Mouse (Mus musculus): ENCODE measurements around the gene 6430531B16Rik. TPM values are rescaled to one million over a fixed set of nuclear protein-coding genes. Genes with fewer than 3 reads are reported as not detected.

Gene 6430531B16Rik
- polyA plus RNA-seq, 1 experiment, result 1.5 TPM

GRCm38 (mm10) chr7:139937810-139938209 lies 40.7 kb downstream of the 6430531B16Rik start:
- no peak for DNase-seq (ENCODE audit: low read depth)

DNA sequence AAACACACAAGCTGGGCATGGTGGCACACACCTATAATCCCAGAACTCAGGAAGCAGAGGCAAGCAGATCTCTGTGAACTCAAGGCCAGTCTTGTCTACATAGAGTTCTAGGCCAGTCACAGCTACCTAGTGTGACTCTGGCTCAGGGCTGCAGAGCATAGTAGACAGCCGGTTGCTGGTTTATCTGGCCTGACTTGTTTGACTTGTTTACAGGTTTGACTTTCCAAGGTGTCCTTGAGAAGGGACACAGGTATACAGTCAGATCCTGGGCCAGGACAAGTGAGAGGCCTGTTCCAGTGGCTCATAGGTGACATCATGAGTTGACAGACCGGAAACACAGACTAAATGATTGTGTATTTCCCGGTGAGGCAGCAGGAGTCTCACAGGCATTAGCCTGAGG lies 41.4 kb downstream of the 6430531B16Rik start:
- no peak for DNase-seq (ENCODE audit: low read depth)

DNA sequence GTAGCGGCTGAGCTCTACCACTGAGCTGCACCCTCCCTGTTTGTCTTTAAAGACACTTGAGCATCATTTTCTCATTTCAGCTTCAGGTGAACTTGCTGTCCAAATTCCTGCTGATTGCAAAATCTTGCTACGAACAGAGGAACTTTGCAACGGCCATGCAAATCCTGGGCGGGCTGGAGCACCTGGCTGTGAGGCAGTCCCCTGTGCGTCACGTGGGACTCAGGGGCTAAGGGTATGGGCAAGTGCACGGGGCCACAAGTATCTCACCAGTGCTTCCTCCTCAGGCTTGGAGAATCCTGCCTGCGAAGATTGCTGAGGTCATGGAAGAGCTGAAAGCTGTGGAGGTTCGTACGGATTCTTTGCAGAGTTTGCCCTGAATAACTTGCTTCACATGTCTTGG lies 41.9 kb downstream of the 6430531B16Rik start:
- DNase-seq (ENCODE audit: low read depth), result no peak

DNA sequence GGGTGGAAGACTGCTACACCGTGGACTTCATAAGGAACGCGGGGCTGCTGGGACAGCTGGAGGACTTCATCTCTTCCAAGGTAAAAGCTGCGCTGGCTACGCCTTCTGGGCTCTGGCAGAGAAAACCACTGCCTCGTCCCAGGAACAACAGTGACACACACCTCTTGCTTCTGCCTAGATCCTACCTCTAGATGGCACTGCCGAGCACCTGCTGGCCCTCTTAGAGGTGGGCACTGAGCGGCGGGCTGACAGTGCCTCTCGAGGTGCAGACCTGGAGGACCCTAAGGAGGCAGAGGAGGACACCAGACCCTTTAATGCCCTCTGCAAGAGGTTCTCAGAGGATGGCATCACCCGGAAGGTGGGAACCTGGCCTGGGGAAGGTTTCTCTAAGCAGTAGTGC lies 47.8 kb downstream of the 6430531B16Rik start:
- DNase-seq (ENCODE audit: low read depth), result no peak

Other genes with a start within 250 kb of the 6430531B16Rik start
- gene Adgra1, start 144.6 kb downstream of the 6430531B16Rik start, polyA plus RNA-seq (2012; rRNA removed), result 0.30 and 0.49 TPM in 2 replicates
- gene Kndc1, start 84.1 kb downstream of the 6430531B16Rik start, polyA plus RNA-seq (2012; rRNA removed), result 0.80 and 1.5 TPM in 2 replicates
- gene Utf1, start 35.0 kb downstream of the 6430531B16Rik start, polyA plus RNA-seq (2012; rRNA removed), result 0.16 TPM in 1 of 2 replicates, not detected in the other
- gene Adam8, start 13.8 kb upstream of the 6430531B16Rik start, polyA plus RNA-seq (2012; rRNA removed), result 7.1 and 8.8 TPM in 2 replicates
- 46.2 and 50.7 TPM in 2 replicates for gene Zfp511, start 57.6 kb upstream of the 6430531B16Rik start, polyA plus RNA-seq (2012; rRNA removed)
- gene Tubgcp2, start 57.9 kb upstream of the 6430531B16Rik start, polyA plus RNA-seq (2012; rRNA removed), result 24.7 and 25.9 TPM in 2 replicates
- 0.09 TPM in 1 of 2 replicates, not detected in the other for gene Msx3, start 70.3 kb upstream of the 6430531B16Rik start, polyA plus RNA-seq (2012; rRNA removed)
- gene Caly, start 103.8 kb upstream of the 6430531B16Rik start, polyA plus RNA-seq (2012; rRNA removed), result 0.19 and 1.5 TPM in 2 replicates
- not detected in 2 replicates for gene Prap1, start 114.6 kb upstream of the 6430531B16Rik start, polyA plus RNA-seq (2012; rRNA removed)
- 33.3 and 37.9 TPM in 2 replicates for gene Fuom, start 123.7 kb upstream of the 6430531B16Rik start, polyA plus RNA-seq (2012; rRNA removed)
- 16.0 and 18.0 TPM in 2 replicates for gene Paox, start 137.0 kb upstream of the 6430531B16Rik start, polyA plus RNA-seq (2012; rRNA removed)
- gene Echs1, start 137.7 kb upstream of the 6430531B16Rik start, polyA plus RNA-seq (2012; rRNA removed), result 190 and 200 TPM in 2 replicates
- gene Mtg1, start 158.8 kb upstream of the 6430531B16Rik start, polyA plus RNA-seq (2012; rRNA removed), result 28.9 and 56.7 TPM in 2 replicates
- gene Sprn, start 176.1 kb upstream of the 6430531B16Rik start, polyA plus RNA-seq (2012; rRNA removed), result 0.70 and 0.72 TPM in 2 replicates
- not detected in 2 replicates for gene Olfr522, start 186.0 kb upstream of the 6430531B16Rik start, polyA plus RNA-seq (2012; rRNA removed)
- gene Olfr523, start 194.5 kb upstream of the 6430531B16Rik start, polyA plus RNA-seq (2012; rRNA removed), result 0.08 TPM in 1 of 2 replicates, not detected in the other
- gene Olfr524, start 227.2 kb upstream of the 6430531B16Rik start, polyA plus RNA-seq (2012; rRNA removed), result not detected in 2 replicates
- gene Cd163l1, start 239.5 kb upstream of the 6430531B16Rik start, polyA plus RNA-seq (2012; rRNA removed), result 0.42 and 0.72 TPM in 2 replicates

Measured in gonadal fat pad, adult 2 months (tissue).